Mouse (Mus musculus): ENCODE data around the gene Tmem161a.
A peak's percentile ranks its signal among the peaks of the same experiment; 100 is the strongest.

Tmem161a gene

DNA sequence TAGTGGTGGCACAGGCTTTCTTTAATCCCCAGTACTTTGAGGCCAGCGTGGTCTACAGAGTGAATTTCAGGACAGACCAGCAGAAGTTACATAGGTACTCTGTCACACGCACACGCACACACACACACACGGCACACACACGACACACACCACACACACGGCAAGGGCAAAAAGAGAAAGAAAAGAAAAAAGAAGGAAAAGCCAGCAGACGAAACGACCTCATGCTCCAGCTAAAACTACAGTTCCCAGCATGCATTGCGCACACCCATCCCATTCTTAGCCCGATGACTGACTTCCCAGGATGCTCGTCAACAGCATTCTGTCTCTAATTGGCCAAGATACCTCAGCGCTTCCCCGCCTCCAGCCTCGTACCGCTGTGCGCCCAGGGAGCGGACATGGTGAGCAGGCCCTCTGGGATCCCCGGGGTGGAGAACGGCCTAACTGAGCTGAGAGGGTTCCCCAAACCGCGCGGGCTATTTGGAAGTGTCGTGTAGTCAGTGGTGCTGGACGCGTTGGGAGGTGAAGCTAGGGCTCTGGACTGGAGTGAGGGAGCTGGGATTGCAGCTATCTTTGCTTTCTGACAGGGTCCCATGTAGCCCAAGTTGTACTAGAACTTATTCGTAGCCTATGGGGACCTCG, at the start of gene Tmem161a:
TSS of gene Tmem161a (plus strand) at position 314 of the 639 bp plus-strand sequence.
- peak; percentile 92 for DNase-seq (ENCODE audit: low read depth)

- no peak for DNase-seq (ENCODE audit: low read depth)
Measured at GRCm38 (mm10) chr8:70122863-70123262, 49.3 kb upstream of the Tmem161a start.

DNA sequence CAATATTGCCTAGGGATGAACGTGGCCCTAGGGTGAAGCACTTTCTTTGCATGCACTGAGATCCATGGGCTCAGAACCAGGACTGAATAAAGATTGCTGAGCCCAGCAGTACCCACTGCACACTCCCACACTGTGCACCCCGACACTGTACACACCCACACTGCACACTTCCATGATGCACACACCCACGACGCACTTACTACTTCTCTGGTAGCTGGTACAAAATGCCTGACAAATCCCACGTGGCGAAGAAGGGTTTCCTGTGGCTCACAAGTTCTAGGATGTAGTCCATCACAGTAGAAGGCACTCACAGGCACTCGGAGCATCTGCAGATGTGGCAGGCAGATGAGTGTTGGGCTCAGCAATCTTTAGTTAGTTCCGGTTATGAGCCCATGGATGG, 47.2 kb upstream of the Tmem161a start:
- no peak for DNase-seq (ENCODE audit: low read depth)

DNA sequence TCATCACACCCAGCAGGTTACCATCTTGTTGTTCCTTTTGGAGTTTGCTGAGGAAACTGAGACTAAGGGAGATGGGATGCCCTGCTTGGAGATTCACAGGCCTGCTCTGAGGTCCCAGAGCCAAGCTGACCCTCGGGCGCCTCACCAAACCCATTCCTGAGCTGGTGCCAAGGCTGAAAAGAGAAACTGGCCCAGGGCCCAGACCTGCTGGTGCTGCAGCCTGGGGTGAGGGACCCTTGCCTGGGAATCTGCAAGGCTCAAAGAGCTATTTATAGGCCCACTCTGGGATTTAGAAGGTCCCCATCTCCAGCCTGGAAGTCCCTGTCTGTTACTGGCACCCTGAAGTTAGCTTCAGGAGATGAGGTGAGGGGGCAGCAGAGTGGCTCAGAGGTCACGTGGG, 43.7 kb upstream of the Tmem161a start:
- no peak for DNase-seq (ENCODE audit: low read depth)

- no peak for DNase-seq (ENCODE audit: low read depth)
Measured at GRCm38 (mm10) chr8:70129309-70129952, 42.7 kb upstream of the Tmem161a start.

- DNase-seq (ENCODE audit: low read depth) = no peak
Measured at GRCm38 (mm10) chr8:70130066-70130465, 42.1 kb upstream of the Tmem161a start.

- peak; percentile 84 for DNase-seq (ENCODE audit: low read depth)
Measured at GRCm38 (mm10) chr8:70131166-70131883, 40.8 kb upstream of the Tmem161a start, which contains the start of gene Nr2c2ap. TSS of gene Nr2c2ap (plus strand) at chr8:70131333.

- DNase-seq (ENCODE audit: low read depth) = no peak
Measured at GRCm38 (mm10) chr8:70134086-70134485, 38.1 kb upstream of the Tmem161a start.

- DNase-seq (ENCODE audit: low read depth) = no peak
Measured at GRCm38 (mm10) chr8:70134931-70135330, 37.2 kb upstream of the Tmem161a start.

GRCm38 (mm10) chr8:70136591-70136990, 35.6 kb upstream of the Tmem161a start:
- DNase-seq (ENCODE audit: low read depth) = no peak

GRCm38 (mm10) chr8:70137890-70138289, 34.3 kb upstream of the Tmem161a start:
- no peak for DNase-seq (ENCODE audit: low read depth)

DNA sequence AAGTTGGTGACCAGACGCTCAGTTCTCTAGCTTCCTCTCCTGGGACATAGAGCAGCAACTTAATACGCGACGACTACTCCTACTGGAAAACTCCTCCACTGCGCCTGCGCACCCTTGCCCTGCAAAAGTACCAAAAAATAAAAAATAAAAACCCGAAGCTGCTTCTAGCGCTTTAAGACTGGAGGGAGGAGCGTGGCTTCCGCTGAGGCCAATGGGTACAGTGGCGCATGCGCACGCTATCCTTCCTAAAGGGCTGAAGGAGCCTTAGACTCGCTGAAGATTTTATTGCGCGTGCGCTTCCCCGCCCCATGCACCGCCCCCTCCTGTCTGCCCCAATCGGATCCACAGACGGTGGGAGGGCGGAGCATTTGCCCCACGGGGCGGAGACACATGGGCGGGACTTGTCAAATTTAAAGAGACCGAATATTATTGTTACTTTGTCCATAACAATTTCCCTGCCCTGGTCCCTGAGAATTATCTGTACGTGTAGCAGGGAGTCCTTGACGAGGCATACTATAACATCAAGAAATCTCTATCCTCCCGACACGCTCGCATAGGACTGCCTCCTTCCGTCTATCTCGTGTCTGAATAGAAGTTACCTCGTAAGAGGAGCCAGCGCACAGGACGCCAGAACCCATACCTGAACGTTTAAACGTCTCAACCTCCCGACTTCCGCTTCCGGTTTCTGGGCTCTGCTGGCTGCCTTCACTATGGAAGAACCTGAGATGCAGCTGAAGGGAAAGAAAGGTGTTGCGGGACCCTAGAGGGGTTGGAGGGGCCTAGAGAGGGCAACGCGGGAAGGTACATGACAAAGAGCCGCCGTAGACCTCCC, 32.9 kb upstream of the Tmem161a start, which contains the start of the genes Rfxank, Borcs8 and Mef2b:
TSS of gene Rfxank (minus strand) at position 129 of the 832 bp plus-strand sequence.
TSS of gene Borcs8 (plus strand) at position 474 of the 832 bp plus-strand sequence.
TSS of gene Mef2b (plus strand) at position 686 of the 832 bp plus-strand sequence.
- DNase-seq (ENCODE audit: low read depth) = peak; percentile 99

DNA sequence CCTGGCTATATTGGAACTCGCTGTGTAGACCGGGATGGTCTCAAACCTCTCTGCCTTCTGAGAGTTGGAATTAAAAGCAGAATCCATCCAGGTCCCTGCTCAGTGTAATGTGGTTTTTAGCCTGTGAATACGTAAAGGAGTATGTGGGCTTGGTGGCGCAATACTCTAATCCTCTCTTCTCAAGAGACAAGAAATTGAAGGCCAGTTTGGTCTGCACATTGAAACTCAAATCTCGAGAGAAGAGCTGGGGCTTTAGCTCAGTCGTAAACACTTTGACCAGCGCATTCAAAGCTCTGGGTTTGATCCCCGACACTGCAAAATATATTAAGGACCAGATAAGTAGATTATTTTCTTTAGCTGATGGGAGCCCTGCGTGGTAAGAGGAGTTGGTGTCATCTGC, 32.2 kb upstream of the Tmem161a start:
- no peak for DNase-seq (ENCODE audit: low read depth)

GRCm38 (mm10) chr8:70147678-70148607, 24.2 kb upstream of the Tmem161a start:
- DNase-seq (ENCODE audit: low read depth) = no peak

- DNase-seq (ENCODE audit: low read depth) = no peak
Measured at GRCm38 (mm10) chr8:70150158-70150557, 22.0 kb upstream of the Tmem161a start.

- peak; percentile 77 for DNase-seq (ENCODE audit: low read depth)
Measured at GRCm38 (mm10) chr8:70152537-70153257, 19.5 kb upstream of the Tmem161a start.

DNA sequence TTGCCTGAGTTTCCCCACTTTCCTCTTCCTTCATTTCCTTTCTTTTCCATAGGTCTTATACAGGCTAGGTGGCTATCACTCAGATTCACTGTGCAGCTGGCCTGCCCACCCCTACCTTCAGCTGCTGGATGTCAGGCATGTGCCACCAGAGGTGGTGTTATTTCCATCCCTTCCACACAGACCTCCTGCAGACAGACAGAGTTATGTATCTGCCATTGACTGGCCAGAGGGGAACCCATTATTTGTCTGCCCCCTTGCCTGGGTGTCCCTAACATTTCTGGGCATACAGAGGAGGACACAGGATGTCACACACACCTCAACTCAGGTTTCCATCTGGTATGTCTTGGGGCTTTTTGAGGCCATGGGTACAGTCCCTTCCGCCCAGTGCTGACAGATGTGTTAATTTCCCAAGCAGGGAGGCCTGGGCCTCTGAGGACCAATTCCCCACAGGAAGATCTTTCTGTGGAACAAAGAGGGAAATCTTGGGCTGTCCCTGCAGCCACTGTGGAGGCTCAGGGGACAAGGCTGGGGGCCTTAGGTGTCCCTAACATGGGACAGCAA, 14.8 kb upstream of the Tmem161a start:
- no peak for DNase-seq (ENCODE audit: low read depth)

DNA sequence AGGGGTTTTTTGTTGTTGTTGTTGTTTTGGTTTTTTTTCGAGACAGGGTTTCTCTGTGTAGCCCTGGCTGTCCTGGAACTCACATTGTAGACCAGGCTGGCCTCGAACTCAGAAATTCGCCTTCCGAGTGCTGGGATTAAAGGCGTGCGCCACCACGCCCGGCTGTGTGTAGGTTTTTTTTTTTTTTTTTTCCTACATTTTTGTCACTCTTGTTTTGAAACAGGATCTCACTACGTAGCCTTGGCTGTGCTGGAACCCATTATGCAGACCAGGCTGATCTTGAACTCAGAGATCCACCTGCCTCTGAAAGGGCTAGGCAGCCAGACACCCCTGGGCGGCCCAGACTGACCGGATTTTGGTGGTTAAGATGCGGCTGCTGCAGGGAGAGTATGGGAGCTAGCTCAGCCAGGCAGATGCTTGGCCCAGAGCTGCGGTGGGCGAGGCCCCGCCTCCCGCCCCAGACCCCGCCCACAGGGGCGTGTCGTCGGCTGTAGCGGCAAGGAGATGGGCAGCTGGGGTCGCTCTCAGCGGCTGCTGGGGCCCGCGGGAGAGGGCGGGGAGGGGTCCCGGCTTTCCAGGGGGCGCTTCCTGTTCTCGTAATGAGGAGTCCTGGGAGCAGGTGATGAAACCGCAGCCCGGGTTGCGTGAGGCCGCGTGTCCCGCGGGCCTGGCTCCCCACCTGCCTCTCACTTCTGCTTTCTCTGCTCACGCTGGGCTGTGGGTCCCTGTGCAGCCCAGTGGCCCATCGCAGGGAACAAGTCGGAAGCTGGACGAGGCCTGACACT, 13.9 kb upstream of the Tmem161a start:
- peak; percentile 40 for DNase-seq (ENCODE audit: low read depth)

DNA sequence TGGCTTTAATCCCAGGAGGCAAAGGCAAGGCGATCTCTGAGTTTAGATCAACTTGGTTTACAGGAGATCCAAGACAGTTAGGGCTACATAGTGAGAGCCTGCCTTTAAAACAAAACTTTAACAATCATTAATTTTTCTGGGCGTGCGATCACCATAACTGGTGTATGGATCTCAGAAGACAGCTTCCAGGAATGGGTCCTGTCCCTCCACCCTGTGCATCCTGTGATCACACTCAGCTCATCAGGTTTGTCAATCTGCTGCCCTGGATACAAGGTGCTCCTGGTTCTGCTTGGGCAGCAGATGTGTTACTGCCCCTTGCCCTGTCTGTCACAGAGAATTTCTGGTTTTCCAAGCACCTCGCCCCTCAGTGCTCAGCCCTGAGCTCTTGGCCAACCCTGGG, 12.9 kb upstream of the Tmem161a start:
- no peak for DNase-seq (ENCODE audit: low read depth)

Data from c-Kit-positive CD71-negative TER-119-negative erythroid progenitor cells, embryonic 14.5 days (primary cell).